Mouse (Mus musculus) midbrain, embryonic 14.5 days (tissue): ENCODE data around the gene Klf4. TPM values are rescaled to one million over a fixed set of nuclear protein-coding genes. Genes with fewer than 3 reads are reported as not detected.

Experiments
- ATAC-seq: fragments of 200-750 bp; cut with Nextera tagmentation; 2 replicates; pipeline ENCODE4 v1.8.0; 2017; ENCODE audit warnings: moderate number of reproducible peaks, moderate library complexity; ENCODE audit not compliant: low FRiP score, low TSS enrichment
- DNase-seq: peaks from one replicate; pipeline ENCODE4 v3.0.0-alpha.2; 2015
- H3K27ac ChIP-seq: fragments of 300-500 bp; sonication (generic); replicated peaks from 2 replicates; pipeline ENCODE4 v1.5.1; 2014; ENCODE audit warnings: mild to moderate bottlenecking, low read depth, low read length, moderate library complexity
- H3K27me3 ChIP-seq: fragments of 300-500 bp; sonication (generic); 2 replicates; pipeline ENCODE4 v1.6.1; 2014; ENCODE audit warnings: low read length, control low read depth, mixed read lengths; ENCODE audit not compliant: control insufficient read depth, insufficient read depth
- H3K36me3 ChIP-seq: fragments of 300-500 bp; sonication (generic); 2 replicates; pipeline ENCODE4 v1.6.1; 2014; ENCODE audit warnings: low read length, control low read depth; ENCODE audit not compliant: control insufficient read depth, insufficient read depth
- H3K4me1 ChIP-seq: fragments of 300-500 bp; sonication (generic); 2 replicates; pipeline ENCODE4 v1.6.1; 2014; ENCODE audit warnings: mild to moderate bottlenecking, antibody characterized with exemption, low read length, control low read depth; ENCODE audit not compliant: control insufficient read depth, insufficient read depth
- H3K4me2 ChIP-seq: fragments of 300-500 bp; sonication (generic); 2 replicates; pipeline ENCODE4 v1.6.1; 2014; ENCODE audit warnings: mild to moderate bottlenecking, low read length, moderate library complexity
- H3K4me3 ChIP-seq: fragments of 300-500 bp; sonication (generic); replicated peaks from 2 replicates; pipeline ENCODE4 v1.5.1; 2014; ENCODE audit warnings: low read depth, low read length
- H3K9ac ChIP-seq: fragments of 300-500 bp; sonication (generic); replicated peaks from 2 replicates; pipeline ENCODE4 v1.6.1; 2014; ENCODE audit warnings: mild to moderate bottlenecking, low read length, moderate library complexity
- H3K9me3 ChIP-seq: fragments of 300-500 bp; sonication (generic); 2 replicates; pipeline ENCODE4 v1.6.1; 2016; ENCODE audit warnings: low read length, control low read depth, mixed read lengths; ENCODE audit not compliant: control insufficient read depth
- WGBS: fragments of 180-500 bp; shearing (Covaris S2); extraction: QIAGEN DNeasy Blood & Tissue Kit; methylation state at CpG from one replicate; pipeline ENCODE4 v1.1.7; 2014; 5-methylcytosine and 5-hydroxymethylcytosine counted together
- polyA plus RNA-seq: library from polyadenylated mRNA; unstranded; fragments of >200 nt; fragmentation: Nextera tagmentation; extraction: Ambion mirVana; gene quantifications from 2 replicates; pipeline ENCODE4 v1.2.1, GENCODE M21; 2014

The Klf4 gene
- polyA plus RNA-seq = 1.4 and 2.2 TPM in 2 replicates

DNA sequence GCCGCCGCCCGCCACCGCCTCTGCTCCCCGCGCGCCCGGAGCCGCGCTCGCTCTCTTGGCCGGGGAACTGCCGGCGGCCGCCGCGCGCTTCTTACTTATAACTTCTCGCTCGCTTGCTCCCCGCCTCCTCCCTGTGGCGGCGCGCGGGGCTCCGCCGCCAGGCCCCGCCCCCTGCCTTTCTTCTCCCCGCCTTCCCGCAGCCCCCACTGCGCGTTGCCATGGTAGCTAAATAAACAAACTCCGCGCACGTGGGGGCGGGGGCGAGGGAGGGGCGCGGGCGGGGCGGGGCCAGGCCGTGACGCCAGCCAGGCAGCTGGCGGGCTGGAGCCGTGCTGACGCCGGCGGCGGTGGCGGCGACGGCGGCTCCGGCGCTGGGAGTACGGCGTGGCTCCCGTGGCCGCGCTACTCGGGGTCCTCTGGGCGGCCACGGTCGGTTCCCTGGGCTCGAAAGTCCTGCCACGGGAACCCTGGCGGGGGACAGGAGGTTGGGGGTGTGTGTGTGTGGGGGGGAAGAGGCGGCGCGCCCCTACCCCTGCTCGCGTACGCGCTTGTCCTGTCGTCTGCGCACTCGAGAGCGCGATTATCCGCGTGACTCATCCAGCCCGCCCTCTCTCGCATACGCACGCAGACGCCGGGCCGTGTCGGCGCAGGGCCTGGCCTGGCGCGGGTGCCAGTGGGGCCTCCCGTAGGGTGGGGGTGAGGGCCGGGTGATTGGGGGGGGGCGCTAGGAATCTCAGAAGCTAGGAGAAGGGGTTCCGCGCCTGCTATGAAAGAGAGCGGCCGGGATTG is at the start of gene Klf4:
Klf4 (minus strand) TSS at position 60 of the 789 bp plus-strand sequence.
- WGBS = under 1% methylated on average over 75 of the region's 99 CpGs
- ATAC-seq (peak; percentile 91), DNase-seq (peak; percentile 97)
- no peaks in the 10 kb centered on the region for H3K9me3 ChIP-seq
- peak within 1 kb of the TSS; percentile 96 for H3K4me2 ChIP-seq
- H3K4me3 ChIP-seq = peak within 1 kb of the TSS; percentile 59
- H3K9ac ChIP-seq = peak within 1 kb of the TSS; percentile 69
- H3K27me3 ChIP-seq = peaks cover 38% of the 10 kb centered on the region
- H3K4me1 ChIP-seq = peaks cover 29% of the 10 kb centered on the region
- peak within 1 kb of the TSS; percentile 84 for H3K27ac ChIP-seq
- H3K36me3 ChIP-seq = no peaks in the 10 kb centered on the region

DNA sequence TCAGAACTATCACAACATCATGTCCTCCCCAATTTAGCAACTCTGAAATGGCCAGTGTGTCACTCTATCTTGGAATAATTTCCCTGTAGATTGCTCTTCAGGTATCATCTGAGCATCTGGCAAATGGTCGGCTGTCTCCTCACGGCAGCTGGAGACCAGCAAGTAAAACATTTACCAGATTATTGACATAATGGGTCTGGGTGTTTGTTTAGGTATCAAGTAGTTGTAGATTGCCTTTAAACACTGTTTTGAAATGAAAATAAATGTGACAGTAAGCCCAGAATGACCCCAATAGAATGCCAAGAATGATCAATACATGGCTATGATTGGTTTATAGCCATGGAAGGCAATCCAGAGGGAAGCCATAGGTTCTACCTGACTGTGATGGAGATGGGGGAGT is 39.2 kb upstream of the Klf4 start:
- H3K9ac ChIP-seq = no peak overlapping the region
- H3K9me3 ChIP-seq = no peaks in the 10 kb centered on the region
- H3K36me3 ChIP-seq = no peaks in the 10 kb centered on the region
- DNase-seq = no peak
- no peak overlapping the region for H3K27ac ChIP-seq
- H3K27me3 ChIP-seq = no peaks in the 10 kb centered on the region
- 97% methylated on average over 2 of the region's 2 CpGs for WGBS
- no peak for ATAC-seq
- no peaks in the 10 kb centered on the region for H3K4me1 ChIP-seq
- no peak overlapping the region for H3K4me2 ChIP-seq
- no peak overlapping the region for H3K4me3 ChIP-seq

DNA sequence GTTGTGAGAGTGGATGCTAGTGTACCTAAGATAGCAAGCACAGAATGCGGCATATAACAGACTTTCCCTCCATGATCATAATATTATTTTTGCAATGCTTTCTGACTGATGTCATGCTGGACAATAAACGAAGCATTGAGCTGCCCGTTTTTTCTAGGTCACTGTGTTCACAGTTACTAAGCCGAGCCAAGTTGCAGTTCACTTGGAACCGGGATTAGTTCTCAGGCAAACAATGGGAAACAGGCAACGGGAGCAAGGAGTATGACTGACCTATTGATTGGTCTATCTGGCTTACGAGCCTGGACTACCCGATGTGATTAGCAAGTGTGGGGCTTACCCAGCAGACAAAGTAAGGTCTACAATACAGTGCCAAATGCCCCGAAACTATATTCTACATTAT is 35.7 kb upstream of the Klf4 start:
- ATAC-seq = no peak
- no peak overlapping the region for H3K4me3 ChIP-seq

DNA sequence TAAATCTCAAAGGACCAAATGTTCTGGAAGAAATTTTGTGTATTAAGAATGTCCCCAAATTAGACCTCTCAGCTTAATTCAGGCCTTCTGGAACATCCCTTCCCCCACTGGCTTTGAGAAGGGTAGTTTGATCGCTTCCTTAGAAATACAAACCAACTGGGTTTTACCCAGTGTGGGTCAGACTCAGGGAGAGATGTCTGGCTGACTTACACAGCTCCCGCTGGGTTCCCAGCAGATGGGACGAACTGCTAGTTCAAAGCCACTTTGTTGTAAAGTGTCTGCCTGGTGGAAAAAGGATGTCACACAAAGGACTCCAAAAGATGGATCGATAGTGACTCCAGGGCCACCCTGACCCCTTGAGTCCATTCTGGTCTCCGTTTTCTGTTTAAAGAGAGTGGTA is 35.3 kb upstream of the Klf4 start:
- H3K4me2 ChIP-seq = no peak overlapping the region
- 45% methylated on average over 5 of the region's 5 CpGs for WGBS
- no peak overlapping the region for H3K4me3 ChIP-seq
- no peak overlapping the region for H3K9ac ChIP-seq
- no peaks in the 10 kb centered on the region for H3K4me1 ChIP-seq
- ATAC-seq = no peak
- DNase-seq = peak; percentile 17
- H3K27ac ChIP-seq = no peak overlapping the region
- H3K27me3 ChIP-seq = no peaks in the 10 kb centered on the region
- no peaks in the 10 kb centered on the region for H3K36me3 ChIP-seq
- H3K9me3 ChIP-seq = no peaks in the 10 kb centered on the region

More for the DNA sequence above, 35.7 kb upstream of the Klf4 start:
- Histone ChIP-seq H3K36me3 (no peaks in the 10 kb centered on the region), H3K27me3 (no peaks in the 10 kb centered on the region), H3K4me1 (no peaks in the 10 kb centered on the region), H3K9me3 (no peaks in the 10 kb centered on the region), H3K4me2 (no peak overlapping the region), H3K27ac (no peak overlapping the region), H3K9ac (no peak overlapping the region)
- no peak for DNase-seq
- WGBS = 26% methylated on average over 9 of the region's 9 CpGs

- Histone ChIP-seq H3K27me3 (no peaks in the 10 kb centered on the region), H3K4me1 (no peaks in the 10 kb centered on the region), H3K4me3 (no peak overlapping the region), H3K27ac (no peak overlapping the region), H3K36me3 (no peaks in the 10 kb centered on the region), H3K4me2 (no peak overlapping the region), H3K9me3 (no peaks in the 10 kb centered on the region), H3K9ac (no peak overlapping the region)
- WGBS = 95% methylated on average over 2 of the region's 2 CpGs
- DNase-seq (no peak), ATAC-seq (no peak)
Observed at GRCm38 (mm10) chr4:55564317-55564716, 32.1 kb upstream of the Klf4 start.

DNA sequence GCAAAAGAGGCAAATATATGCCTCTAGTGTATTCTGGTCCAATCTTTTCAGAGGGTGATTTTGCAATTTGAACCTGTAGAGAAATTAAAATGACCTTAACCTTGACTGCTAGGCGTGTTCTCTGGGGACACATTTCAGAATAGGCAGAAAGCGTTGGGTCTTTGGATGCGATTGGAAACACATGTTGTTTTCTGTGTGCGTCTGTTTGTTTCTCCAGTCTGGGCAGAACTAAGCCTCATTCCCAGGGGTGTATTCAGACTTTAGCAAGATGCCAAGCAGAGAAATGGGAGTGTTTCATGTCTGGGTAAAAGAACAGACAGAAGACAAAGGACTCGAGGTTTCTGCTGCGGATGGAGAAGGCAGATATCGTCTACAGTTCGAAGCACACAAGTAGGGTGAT is 30.8 kb upstream of the Klf4 start:
- Histone ChIP-seq H3K27me3 (no peaks in the 10 kb centered on the region), H3K4me2 (no peak overlapping the region), H3K27ac (no peak overlapping the region), H3K36me3 (no peaks in the 10 kb centered on the region), H3K4me3 (no peak overlapping the region), H3K4me1 (no peaks in the 10 kb centered on the region), H3K9me3 (no peaks in the 10 kb centered on the region), H3K9ac (no peak overlapping the region)
- 67% methylated on average over 8 of the region's 8 CpGs for WGBS
- ATAC-seq (no peak), DNase-seq (peak; percentile 39)

DNA sequence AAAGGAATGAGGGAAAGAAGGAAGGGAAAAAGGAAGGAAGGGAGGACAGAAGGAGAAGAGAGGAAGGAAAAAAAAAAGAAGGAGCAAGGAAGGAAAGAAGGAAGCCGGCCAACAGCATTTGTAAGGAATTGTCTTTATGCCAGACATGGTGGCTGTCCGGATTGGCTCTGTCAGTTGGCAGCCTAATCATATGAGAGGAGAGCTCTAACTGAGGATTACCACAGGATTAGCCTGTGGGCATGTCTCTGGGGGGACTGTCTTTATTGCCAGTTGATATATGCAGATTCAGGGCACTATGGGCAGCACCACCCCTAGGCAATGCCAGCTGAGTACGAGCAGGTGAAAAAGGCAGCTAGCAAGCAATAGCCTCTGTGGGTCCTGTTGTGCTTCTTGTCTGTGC is 29.8 kb upstream of the Klf4 start:
- H3K4me1 ChIP-seq = no peaks in the 10 kb centered on the region

DNA sequence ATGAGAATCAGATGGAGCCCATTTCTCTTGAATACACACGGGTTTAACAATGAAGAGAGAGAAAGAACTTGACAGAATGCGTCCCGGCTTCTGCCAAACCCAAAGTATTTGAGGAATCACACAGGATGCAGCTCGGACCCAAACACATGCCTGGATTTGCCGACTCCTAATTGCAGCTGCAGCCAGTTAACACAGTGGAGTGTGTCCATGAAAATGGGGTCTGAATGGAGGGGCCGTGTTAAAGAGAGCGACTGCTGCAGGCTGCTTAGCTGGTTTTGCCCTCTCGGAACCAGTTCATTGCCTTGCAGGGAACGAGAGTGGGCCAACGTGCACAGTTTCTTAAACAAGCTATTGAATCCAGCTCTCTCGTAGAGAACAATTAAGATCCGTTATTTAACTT is 14.6 kb upstream of the Klf4 start:
- ATAC-seq (no peak), DNase-seq (no peak)
- Histone ChIP-seq H3K36me3 (no peaks in the 10 kb centered on the region), H3K4me2 (no peak overlapping the region), H3K9me3 (no peaks in the 10 kb centered on the region), H3K4me1 (no peaks in the 10 kb centered on the region), H3K27ac (no peak overlapping the region), H3K9ac (no peak overlapping the region), H3K4me3 (no peak overlapping the region), H3K27me3 (no peaks in the 10 kb centered on the region)
- WGBS = 73% methylated on average over 12 of the region's 12 CpGs

More for the DNA sequence above, 29.8 kb upstream of the Klf4 start:
- Histone ChIP-seq H3K36me3 (no peaks in the 10 kb centered on the region), H3K27me3 (no peaks in the 10 kb centered on the region), H3K27ac (0 out of 2 replicates have a peak overlapping the region, but pooled peaks have one; percentile 32), H3K9me3 (no peaks in the 10 kb centered on the region), H3K4me3 (no peak overlapping the region), H3K9ac (no peak overlapping the region), H3K4me2 (no peak overlapping the region)
- 32% methylated on average over 3 of the region's 3 CpGs for WGBS
- ATAC-seq (peak; percentile 70; the same call in 1 of the 2 replicates), DNase-seq (peak; percentile 78)

DNA sequence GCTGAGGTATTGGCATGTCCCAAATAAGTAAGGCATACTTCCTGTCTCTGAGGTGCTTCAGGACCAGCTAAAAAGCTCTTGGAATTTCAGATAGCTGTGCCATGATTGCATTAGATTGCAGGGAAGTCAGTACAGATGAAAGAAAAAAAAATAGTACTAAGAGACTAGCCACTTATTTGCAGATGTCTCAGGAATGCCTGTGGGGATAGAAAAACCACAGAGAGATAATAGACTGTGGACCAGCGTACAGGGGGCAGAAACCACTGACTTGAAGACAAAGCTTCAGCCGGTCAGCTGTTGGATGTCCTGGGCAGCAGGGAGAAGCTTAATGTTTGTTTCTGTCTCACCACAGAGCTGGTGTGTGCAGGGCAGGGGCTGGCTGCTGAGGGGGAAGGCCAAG is 10.5 kb upstream of the Klf4 start:
- H3K4me1 ChIP-seq = no peaks in the 10 kb centered on the region
- DNase-seq = no peak
- 66% methylated on average over 2 of the region's 2 CpGs for WGBS

More for the DNA sequence above, 10.5 kb upstream of the Klf4 start:
- H3K9me3 ChIP-seq = no peaks in the 10 kb centered on the region
- no peak overlapping the region for H3K4me3 ChIP-seq
- H3K36me3 ChIP-seq = no peaks in the 10 kb centered on the region
- H3K9ac ChIP-seq = no peak overlapping the region
- ATAC-seq = no peak
- H3K27me3 ChIP-seq = no peaks in the 10 kb centered on the region
- no peak overlapping the region for H3K4me2 ChIP-seq
- no peak overlapping the region for H3K27ac ChIP-seq
